Mouse (Mus musculus) hindbrain, embryonic 11.5 days (tissue): ENCODE measurements around the gene Naa40. TPM values are rescaled to one million over a fixed set of nuclear protein-coding genes. Genes with fewer than 3 reads are reported as not detected.

Source experiments
- ATAC-seq: fragments of 200-750 bp; cut with Nextera tagmentation; 2 replicates; pipeline ENCODE4 v1.8.0; 2017; ENCODE audit warnings: mild to moderate bottlenecking, moderate TSS enrichment, moderate library complexity; ENCODE audit not compliant: low FRiP score
- DNase-seq: peaks from one replicate; pipeline ENCODE4 v3.0.0-alpha.2; 2015; ENCODE audit warnings: low spot score
- H3K27ac ChIP-seq: fragments of 300-500 bp; sonication (generic); 2 replicates; pipeline ENCODE4 v1.5.1; 2014; ENCODE audit warnings: mild to moderate bottlenecking, low read depth, low read length
- H3K27me3 ChIP-seq: fragments of 300-500 bp; sonication (generic); 2 replicates; pipeline ENCODE4 v1.6.1; 2014; ENCODE audit warnings: mild to moderate bottlenecking, low read length, moderate library complexity, mixed read lengths; ENCODE audit not compliant: control insufficient read depth, insufficient read depth
- H3K36me3 ChIP-seq: fragments of 300-500 bp; sonication (generic); 2 replicates; pipeline ENCODE4 v1.6.1; 2014; ENCODE audit warnings: mild to moderate bottlenecking, low read length, moderate library complexity, mixed read lengths; ENCODE audit not compliant: control insufficient read depth, insufficient read depth
- H3K4me1 ChIP-seq: fragments of 300-500 bp; sonication (generic); replicated peaks from 2 replicates; pipeline ENCODE4 v1.6.1; 2014; ENCODE audit warnings: low read length, mixed read lengths; ENCODE audit not compliant: control insufficient read depth, insufficient read depth
- H3K4me2 ChIP-seq: fragments of 300-500 bp; sonication (generic); replicated peaks from 2 replicates; pipeline ENCODE4 v1.6.1; 2014; ENCODE audit warnings: mild to moderate bottlenecking, low read depth, low read length
- H3K4me3 ChIP-seq: fragments of 300-500 bp; sonication (generic); 2 replicates; pipeline ENCODE4 v1.5.1; 2014; ENCODE audit warnings: low read depth, low read length
- H3K9ac ChIP-seq: fragments of 300-500 bp; sonication (generic); 2 replicates; pipeline ENCODE4 v1.6.1; 2014; ENCODE audit warnings: low read depth, low read length
- H3K9me3 ChIP-seq: fragments of 300-500 bp; sonication (generic); 2 replicates; pipeline ENCODE4 v1.6.1; 2016; ENCODE audit warnings: low read length; ENCODE audit not compliant: control insufficient read depth
- WGBS: fragments of 180-500 bp; shearing (Covaris S2); extraction: QIAGEN DNeasy Blood & Tissue Kit; methylation state at CpG from one replicate; pipeline ENCODE4 v1.1.7; 2014; 5-methylcytosine and 5-hydroxymethylcytosine counted together
- polyA plus RNA-seq: library from polyadenylated mRNA; unstranded; fragments of >200 nt; fragmentation: Nextera tagmentation; extraction: Ambion mirVana; gene quantifications from 2 replicates; pipeline ENCODE4 v1.2.1, GENCODE M21; 2014

Gene Naa40
- polyA plus RNA-seq, 1 experiment from 2014 or later: 79.9 TPM

GRCm38 (mm10) chr19:7176041-7176696 lies 64.8 kb downstream of the Naa40 start:
- H3K36me3 ChIP-seq: no peaks in the 10 kb centered on the region
- ATAC-seq (no peak), DNase-seq (no peak)
- no peaks in the 10 kb centered on the region for H3K9me3 ChIP-seq
- peaks cover 19% of the 10 kb centered on the region for H3K4me1 ChIP-seq
- H3K27me3 ChIP-seq: peaks cover 3% of the 10 kb centered on the region
- H3K27ac ChIP-seq: no peak overlapping the region
- 10% methylated on average over 11 of the region's 11 CpGs for WGBS
- no peak overlapping the region for H3K4me3 ChIP-seq
- H3K9ac ChIP-seq: no peak overlapping the region
- no peak overlapping the region for H3K4me2 ChIP-seq

Other genes starting within 250 kb of the Naa40 start
- gene Dnajc4, start 248.6 kb downstream of the Naa40 start, polyA plus RNA-seq: 18.8 and 22.5 TPM in 2 replicates
- gene Nudt22, start 245.1 kb downstream of the Naa40 start, polyA plus RNA-seq: 19.3 and 19.9 TPM in 2 replicates
- gene Trpt1, start 245.1 kb downstream of the Naa40 start, polyA plus RNA-seq: 10.6 and 11.1 TPM in 2 replicates
- gene Fermt3, start 221.7 kb downstream of the Naa40 start, polyA plus RNA-seq: 7.3 and 7.6 TPM in 2 replicates
- gene Stip1, start 201.2 kb downstream of the Naa40 start, polyA plus RNA-seq: 376 and 390 TPM in 2 replicates
- 2.8 and 3.1 TPM in 2 replicates for gene Macrod1, start 184.4 kb downstream of the Naa40 start, polyA plus RNA-seq
- 4.6 and 5.6 TPM in 2 replicates for gene Flrt1, start 135.5 kb downstream of the Naa40 start, polyA plus RNA-seq
- 246 and 250 TPM in 2 replicates for gene Otub1, start 34.9 kb downstream of the Naa40 start, polyA plus RNA-seq
- 762 and 780 TPM in 2 replicates for gene Cox8a, start 23.6 kb downstream of the Naa40 start, polyA plus RNA-seq
- gene Rcor2, start 26.1 kb upstream of the Naa40 start, polyA plus RNA-seq: 28.1 and 31.4 TPM in 2 replicates
- gene Mark2, start 100.7 kb upstream of the Naa40 start, polyA plus RNA-seq: 47.4 and 50.7 TPM in 2 replicates
- gene Spindoc, start 141.8 kb upstream of the Naa40 start, polyA plus RNA-seq: 26.1 and 34.6 TPM in 2 replicates
- gene 2700081O15Rik, start 176.4 kb upstream of the Naa40 start, polyA plus RNA-seq: 14.5 and 17.7 TPM in 2 replicates
- 300 and 304 TPM in 2 replicates for gene Rtn3, start 242.1 kb upstream of the Naa40 start, polyA plus RNA-seq